ENCODE assay signal across 8 mouse cellular contexts in the genomic region with DNA sequence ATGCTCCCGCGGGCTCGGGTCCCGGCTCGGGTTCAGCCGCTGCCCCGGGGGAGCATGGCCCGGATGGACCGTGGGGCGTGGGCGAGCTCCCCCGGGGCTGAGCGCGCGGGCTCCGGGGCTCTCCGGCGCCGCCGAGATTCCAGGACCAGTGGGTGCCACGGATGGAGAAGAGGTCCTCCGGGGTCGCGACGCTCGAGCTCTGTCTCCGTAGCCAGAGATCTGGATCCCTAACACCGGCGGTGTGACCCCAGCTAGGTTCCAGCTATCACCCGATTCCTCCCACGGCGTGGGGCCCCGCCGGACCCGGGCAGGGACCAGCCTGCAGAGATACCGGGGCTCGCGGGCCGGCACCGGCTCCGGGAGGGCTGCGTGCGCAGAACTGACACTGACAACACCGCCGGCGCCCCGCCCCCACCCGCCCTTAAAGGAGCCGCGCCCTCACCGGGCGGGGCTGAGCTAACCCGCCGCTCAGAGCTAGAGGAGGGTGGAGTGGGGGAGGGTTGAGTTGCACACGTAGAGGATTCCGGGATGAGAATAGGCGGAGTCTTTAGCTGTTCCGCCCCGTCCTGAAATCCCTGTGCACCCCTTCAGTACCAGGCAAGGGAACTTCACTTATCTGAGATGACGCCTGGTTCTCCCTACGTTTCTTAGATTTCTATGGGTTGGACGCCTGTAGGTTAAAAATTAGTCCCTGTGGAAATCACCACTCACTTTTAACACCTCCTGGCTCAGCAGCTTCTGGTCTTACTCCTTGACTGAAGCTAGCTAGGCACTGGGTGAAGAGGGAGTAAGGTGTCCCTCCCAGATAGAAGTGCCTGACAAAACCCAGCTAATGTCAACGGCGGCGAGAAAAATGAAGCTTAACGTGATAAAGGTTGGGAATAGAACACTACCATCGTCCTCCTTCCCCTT. TPM values are rescaled to one million over a fixed set of nuclear protein-coding genes. Genes with fewer than 3 reads are reported as not detected.
DNase-seq lines count a peak whose midpoint lies in the region; ATAC-seq and TF ChIP-seq lines count a peak whose summit lies in the region.

TSS of gene C2cd2l (minus strand) at position 399 of the 912 bp plus-strand sequence.

- peaks cover 16% of the 10 kb centered on the region for H3K36me3 ChIP-seq in heart, embryonic 14.5 days (ENCODE audit: control insufficient read depth, insufficient read depth, low read length)
- peaks cover 27% of the 10 kb centered on the region for H3K36me3 ChIP-seq in liver, embryonic 13.5 days
- H3K36me3 ChIP-seq in neural tube, embryonic 11.5 days (ENCODE audit: control insufficient read depth, insufficient read depth, low read length) = peaks cover 3% of the 10 kb centered on the region
- peaks cover 15% of the 10 kb centered on the region; the same call in 1 of the 2 replicates for H3K36me3 ChIP-seq in stomach, postnatal 0 days (ENCODE audit: control insufficient read depth, insufficient read depth, low read length)

- H3K4me3 ChIP-seq in heart, embryonic 14.5 days (ENCODE audit: control insufficient read depth in 1 of 2, insufficient read depth in 1 of 2, low read depth in 1 of 2, low read length in 2 of 2) = peak within 1 kb of the TSS; percentile 93 to 95
- peak within 1 kb of the TSS; percentile 99 for H3K4me3 ChIP-seq in liver, embryonic 13.5 days (replicated peaks)
- peak within 1 kb of the TSS; percentile 91 for H3K4me3 ChIP-seq in neural tube, embryonic 11.5 days (ENCODE audit: low read depth, low read length)
- peak within 1 kb of the TSS; percentile 92 for H3K4me3 ChIP-seq in stomach, postnatal 0 days (ENCODE audit: low read depth, low read length)

- WGBS in heart, embryonic 14.5 days = under 1% methylated on average over 65 of the region's 67 CpGs
- under 1% methylated on average over 67 of the region's 67 CpGs for WGBS in liver, embryonic 13.5 days (ENCODE audit: insufficient replicate concordance)
- WGBS in neural tube, embryonic 11.5 days = under 1% methylated on average over 66 of the region's 67 CpGs
- WGBS in stomach, postnatal 0 days = under 1% methylated on average over 67 of the region's 67 CpGs

- peak; percentile 92 for DNase-seq in CD4-positive, CD25-positive, alpha-beta regulatory T cell, adult 2 months (ENCODE audit: low read depth, low spot score)
- DNase-seq in c-Kit-negative CD71-positive TER-119-positive erythroid progenitor cells, embryonic 14.5 days (ENCODE audit: low read depth, low spot score) = peak; percentile 95
- peak; percentile 94 for DNase-seq in fibroblast of lung, adult 2 months (ENCODE audit: low read depth)
- peak; percentile 96 for DNase-seq in kidney, postnatal 14 days
- peak; percentile 88 for DNase-seq in liver, embryonic 13.5 days
- peak; percentile 95 for DNase-seq in neural tube, embryonic 11.5 days (ENCODE audit: low spot score)
- DNase-seq in stomach, postnatal 0 days (ENCODE audit: low spot score) = peak; percentile 96

- H3K4me2 ChIP-seq in heart, embryonic 14.5 days (ENCODE audit: low read length) = peak within 1 kb of the TSS; percentile 91
- peak within 1 kb of the TSS; percentile 92 for H3K4me2 ChIP-seq in liver, embryonic 13.5 days
- H3K4me2 ChIP-seq in neural tube, embryonic 11.5 days (ENCODE audit: low read depth) = peak within 1 kb of the TSS; percentile 93
- peak within 1 kb of the TSS; percentile 97 for H3K4me2 ChIP-seq in stomach, postnatal 0 days (replicated peaks; ENCODE audit: low read depth)

- no peak for TF ChIP-seq CTCF in stomach, postnatal 0 days (IDR thresholded peaks at IDR 0.05; ENCODE audit: low read depth)

- peak within 1 kb of the TSS; percentile 91 for H3K9ac ChIP-seq in heart, embryonic 14.5 days (ENCODE audit: low read length)
- H3K9ac ChIP-seq in liver, embryonic 13.5 days = peak within 1 kb of the TSS; percentile 99
- peak within 1 kb of the TSS; percentile 85 for H3K9ac ChIP-seq in neural tube, embryonic 11.5 days (ENCODE audit: low read length)
- H3K9ac ChIP-seq in stomach, postnatal 0 days (ENCODE audit: low read length) = peak within 1 kb of the TSS; percentile 86

- H3K9me3 ChIP-seq in heart, embryonic 14.5 days (ENCODE audit: control insufficient read depth, low read length) = no peaks in the 10 kb centered on the region
- no peaks in the 10 kb centered on the region for H3K9me3 ChIP-seq in liver, embryonic 13.5 days (replicated peaks)
- H3K9me3 ChIP-seq in neural tube, embryonic 11.5 days (ENCODE audit: control insufficient read depth, low read length) = no peaks in the 10 kb centered on the region
- H3K9me3 ChIP-seq in stomach, postnatal 0 days (ENCODE audit: control insufficient read depth, low read length) = no peaks in the 10 kb centered on the region

- H3K27me3 ChIP-seq in heart, embryonic 14.5 days (ENCODE audit: control insufficient read depth, insufficient read depth, low read length) = no peaks in the 10 kb centered on the region
- H3K27me3 ChIP-seq in liver, embryonic 13.5 days = no peaks in the 10 kb centered on the region
- no peaks in the 10 kb centered on the region for H3K27me3 ChIP-seq in neural tube, embryonic 11.5 days (ENCODE audit: control insufficient read depth, insufficient read depth, low read length)
- H3K27me3 ChIP-seq in stomach, postnatal 0 days (ENCODE audit: control insufficient read depth, insufficient read depth, low read length) = no peaks in the 10 kb centered on the region

- peak; percentile 99 for ATAC-seq in heart, embryonic 14.5 days (ENCODE audit: insufficient number of reproducible peaks, insufficient read depth, low FRiP score, low read depth)
- ATAC-seq in liver, embryonic 13.5 days (ENCODE audit: low read depth) = peak; percentile 96
- peak; percentile 99 for ATAC-seq in neural tube, embryonic 11.5 days (ENCODE audit: insufficient read depth, low FRiP score, low TSS enrichment)
- peak; percentile 99 for ATAC-seq in stomach, postnatal 0 days (ENCODE audit: low FRiP score, low TSS enrichment)

- peak within 1 kb of the TSS; percentile 68 to 76 for H3K27ac ChIP-seq in heart, embryonic 14.5 days (replicated peaks in 1 of 2; ENCODE audit: control insufficient read depth in 1 of 2, insufficient read depth in 1 of 2, low read depth in 2 of 2, low read length in 2 of 2)
- H3K27ac ChIP-seq in liver, embryonic 13.5 days = peak within 1 kb of the TSS; percentile 91
- 0 out of 2 replicates have a peak within 1 kb of the TSS, but pooled peaks have one; percentile 42 for H3K27ac ChIP-seq in neural tube, embryonic 11.5 days (ENCODE audit: low read depth, low read length)
- H3K27ac ChIP-seq in stomach, postnatal 0 days (replicated peaks) = peak within 1 kb of the TSS; percentile 84

- no peak for TF ChIP-seq EP300 in stomach, postnatal 0 days (optimal IDR thresholded peaks at IDR 0.05)

- H3K4me1 ChIP-seq in heart, embryonic 14.5 days (ENCODE audit: control insufficient read depth in 2 of 2, insufficient read depth in 2 of 2, low read length in 2 of 2) = peaks cover 13 to 25% of the 10 kb centered on the region in 2 experiments
- peaks cover 55% of the 10 kb centered on the region for H3K4me1 ChIP-seq in liver, embryonic 13.5 days (replicated peaks)
- H3K4me1 ChIP-seq in neural tube, embryonic 11.5 days (ENCODE audit: control insufficient read depth, insufficient read depth, low read length) = peaks cover 21% of the 10 kb centered on the region
- H3K4me1 ChIP-seq in stomach, postnatal 0 days (replicated peaks; ENCODE audit: control insufficient read depth, insufficient read depth) = no peaks in the 10 kb centered on the region; the same call in none of the 2 replicates

RNA-seq across cellular contexts. Expression of gene C2cd2l, which starts in this region (rescaled TPM):
- 5.4 and 7.7 TPM in 2 replicates for polyA plus RNA-seq in heart, embryonic 14.5 days (2014; fragmentation: Nextera tagmentation; extraction: Ambion mirVana)
- 6.4 and 8.2 TPM in 2 replicates for polyA plus RNA-seq in liver, embryonic 13.5 days (2015; fragmentation: Nextera tagmentation; extraction: Ambion mirVana)
- 14.9 and 17.1 TPM in 2 replicates for polyA plus RNA-seq in neural tube, embryonic 11.5 days (2014; fragmentation: Nextera tagmentation; extraction: Ambion mirVana)
- 7.4 and 7.5 TPM in 2 replicates for polyA plus RNA-seq in stomach, postnatal 0 days (2015; fragmentation: Nextera tagmentation; extraction: Ambion mirVana)

Comparison
In these comparisons a context has a peak if more than half of its experiments do, and no peak if none do; other contexts are left out.
1. Peak in every context shown above with its lines: DNase-seq, ATAC-seq, H3K4me3 ChIP-seq and H3K27ac ChIP-seq.